Mouse (Mus musculus) induced T-regulatory cell, adult 2 months (primary cell): ENCODE data around the gene Zan.
A peak's percentile ranks its signal among the peaks of the same experiment; 100 is the strongest.

Experiments
- DNase-seq: peaks from one replicate; pipeline ENCODE4 v3.0.0-alpha.2; 2012; ENCODE audit warnings: low read depth

Gene Zan

GRCm38 (mm10) chr5:137350205-137351057 is 126.4 kb downstream of the Zan start:
- DNase-seq, result no peak

- DNase-seq, result no peak
Measured at GRCm38 (mm10) chr5:137349384-137350204, 127.3 kb downstream of the Zan start, which contains the start of gene Ephb4. Ephb4 (plus strand) TSS chr5:137350109.

GRCm38 (mm10) chr5:137348482-137349383 is 128.1 kb downstream of the Zan start:
- no peak for DNase-seq

- no peak for DNase-seq
Measured at GRCm38 (mm10) chr5:137347856-137348255, 129.0 kb downstream of the Zan start.

- no peak for DNase-seq
Measured at GRCm38 (mm10) chr5:137346983-137347382, 129.9 kb downstream of the Zan start.

GRCm38 (mm10) chr5:137346388-137346787 is 130.5 kb downstream of the Zan start:
- DNase-seq, result no peak

- no peak for DNase-seq
Measured at GRCm38 (mm10) chr5:137345821-137346220, 131.0 kb downstream of the Zan start.

GRCm38 (mm10) chr5:137343869-137344268 is 133.0 kb downstream of the Zan start:
- DNase-seq, result no peak

- DNase-seq, result no peak
Measured at GRCm38 (mm10) chr5:137343412-137343811, 133.5 kb downstream of the Zan start.

GRCm38 (mm10) chr5:137342407-137343012 is 134.4 kb downstream of the Zan start:
- DNase-seq, result no peak

- no peak for DNase-seq
Measured at GRCm38 (mm10) chr5:137340222-137340621, 136.6 kb downstream of the Zan start.

- no peak for DNase-seq
Measured at GRCm38 (mm10) chr5:137339290-137339979, 137.4 kb downstream of the Zan start.

GRCm38 (mm10) chr5:137338663-137339289 is 138.1 kb downstream of the Zan start:
- no peak for DNase-seq

- peak; percentile 75 for DNase-seq
Measured at GRCm38 (mm10) chr5:137338256-137338655, 138.6 kb downstream of the Zan start.

- DNase-seq, result no peak
Measured at GRCm38 (mm10) chr5:137337190-137337589, 139.7 kb downstream of the Zan start.

- DNase-seq, result no peak
Measured at GRCm38 (mm10) chr5:137335066-137335465, 141.8 kb downstream of the Zan start.

GRCm38 (mm10) chr5:137334317-137334716 is 142.5 kb downstream of the Zan start:
- no peak for DNase-seq

GRCm38 (mm10) chr5:137333512-137334174 is 143.2 kb downstream of the Zan start, which contains the start of gene Slc12a9:
Slc12a9 (minus strand) TSS chr5:137333597.
- peak; percentile 98 for DNase-seq

GRCm38 (mm10) chr5:137332857-137333511 is 143.9 kb downstream of the Zan start:
- no peak for DNase-seq
